Mouse (Mus musculus) kidney, embryonic 14.5 days (tissue): ENCODE measurements around the gene Tuba1a. TPM values are rescaled to one million over a fixed set of nuclear protein-coding genes. Genes with fewer than 3 reads are reported as not detected.
"Not testable (repeated sequence)": the region's sequence is repeated elsewhere in the genome, so short reads cannot be mapped to it uniquely, and the experiment has no call there.

Experiments used
- ATAC-seq: fragments of 200-750 bp; cut with Nextera tagmentation; 2 replicates; pipeline ENCODE4 v1.8.0; 2017; ENCODE audit warnings: moderate number of reproducible peaks, mild to moderate bottlenecking, moderate TSS enrichment, moderate library complexity; ENCODE audit not compliant: low FRiP score, low TSS enrichment
- H3K27ac ChIP-seq: fragments of 300-500 bp; sonication (generic); 2 replicates; pipeline ENCODE4 v1.5.1; 2014; ENCODE audit warnings: low read depth, mild to moderate bottlenecking, low read length, moderate library complexity, mixed read lengths
- H3K27me3 ChIP-seq: fragments of 300-500 bp; sonication (generic); 2 replicates; pipeline ENCODE4 v1.6.1; 2014; ENCODE audit warnings: mild to moderate bottlenecking, low read length; ENCODE audit not compliant: control insufficient read depth, insufficient read depth
- H3K36me3 ChIP-seq: fragments of 300-500 bp; sonication (generic); 2 replicates; pipeline ENCODE4 v1.6.1; 2014; ENCODE audit warnings: low read length, mixed read lengths; ENCODE audit not compliant: control insufficient read depth, insufficient read depth
- H3K4me1 ChIP-seq: fragments of 300-500 bp; sonication (generic); 2 replicates; pipeline ENCODE4 v1.6.1; 2014; ENCODE audit warnings: low read length, mixed read lengths; ENCODE audit not compliant: control insufficient read depth, insufficient read depth
- H3K4me2 ChIP-seq: fragments of 300-500 bp; sonication (generic); replicated peaks from 2 replicates; pipeline ENCODE4 v1.6.1; 2014; ENCODE audit warnings: low read depth, mild to moderate bottlenecking, low read length
- H3K4me3 ChIP-seq: fragments of 300-500 bp; sonication (generic); 2 replicates; pipeline ENCODE4 v1.5.1; 2014; ENCODE audit warnings: mild to moderate bottlenecking, low read length
- H3K9ac ChIP-seq: fragments of 300-500 bp; sonication (generic); 2 replicates; pipeline ENCODE4 v1.6.1; 2014; ENCODE audit warnings: low read depth, mild to moderate bottlenecking, low read length, moderate library complexity
- H3K9me3 ChIP-seq: fragments of 300-500 bp; sonication (generic); 2 replicates; pipeline ENCODE4 v1.6.1; 2016; ENCODE audit warnings: low read length; ENCODE audit not compliant: control insufficient read depth
- WGBS: fragments of 180-500 bp; shearing (Covaris S2); extraction: QIAGEN DNeasy Blood & Tissue Kit; methylation state at CpG from one replicate; pipeline ENCODE4 v1.1.7; 2014; 5-methylcytosine and 5-hydroxymethylcytosine counted together
- polyA plus RNA-seq: library from polyadenylated mRNA; unstranded; fragments of >200 nt; fragmentation: Nextera tagmentation; extraction: Ambion mirVana; gene quantifications from 2 replicates; pipeline ENCODE4 v1.2.1, GENCODE M21; 2014

Gene Tuba1a
- polyA plus RNA-seq, 1 experiment from 2014 or later: 891 TPM

GRCm38 (mm10) chr15:98951122-98952062 lies 2.1 kb downstream of the Tuba1a start:
- H3K27me3 ChIP-seq, H3K9me3 ChIP-seq, ATAC-seq: not testable (repeated sequence)
- Histone ChIP-seq H3K4me3 (peak overlapping the region; percentile 54), H3K36me3 (peaks cover 12% of the 10 kb centered on the region), H3K4me2 (peak overlapping the region; percentile 65), H3K27ac (peak overlapping the region; percentile 18; the same call in 1 of the 2 replicates), H3K4me1 (peaks cover 14% of the 10 kb centered on the region; the same call in 1 of the 2 replicates), H3K9ac (peak overlapping the region; percentile 75)
- WGBS: 91% methylated on average over 11 of the region's 15 CpGs

DNA sequence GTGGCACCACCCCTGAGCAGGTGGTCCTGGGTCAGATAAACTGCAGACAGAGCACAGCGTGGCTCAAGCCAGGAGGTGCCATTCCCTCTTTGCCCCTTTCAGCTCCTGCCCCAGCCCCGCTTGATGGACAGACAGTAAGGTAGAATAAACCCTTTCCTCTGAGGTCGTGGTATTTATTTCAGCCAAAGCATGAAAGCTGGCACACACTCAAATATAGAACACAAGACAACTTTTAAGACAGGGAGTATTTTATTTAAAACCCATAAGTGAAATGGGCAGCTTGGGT lies 4.0 kb downstream of the Tuba1a start:
- Histone ChIP-seq H3K27ac (no peak overlapping the region), H3K36me3 (peaks cover 12% of the 10 kb centered on the region), H3K4me2 (no peak overlapping the region), H3K4me1 (peaks cover 8% of the 10 kb centered on the region; the same call in 1 of the 2 replicates), H3K9me3 (no peaks in the 10 kb centered on the region), H3K27me3 (no peaks in the 10 kb centered on the region), H3K4me3 (no peak overlapping the region), H3K9ac (no peak overlapping the region)
- WGBS: 79% methylated on average over 3 of the region's 3 CpGs
- ATAC-seq: no peak

GRCm38 (mm10) chr15:98948857-98949606 lies 4.5 kb downstream of the Tuba1a start:
- 77% methylated on average over 6 of the region's 6 CpGs for WGBS
- H3K9ac ChIP-seq: no peak overlapping the region
- H3K9me3 ChIP-seq: no peaks in the 10 kb centered on the region
- peaks cover 12% of the 10 kb centered on the region for H3K36me3 ChIP-seq
- H3K27me3 ChIP-seq: no peaks in the 10 kb centered on the region
- no peak overlapping the region for H3K4me3 ChIP-seq
- H3K27ac ChIP-seq: no peak overlapping the region
- ATAC-seq: no peak
- peaks cover 7% of the 10 kb centered on the region; the same call in 1 of the 2 replicates for H3K4me1 ChIP-seq
- H3K4me2 ChIP-seq: no peak overlapping the region

DNA sequence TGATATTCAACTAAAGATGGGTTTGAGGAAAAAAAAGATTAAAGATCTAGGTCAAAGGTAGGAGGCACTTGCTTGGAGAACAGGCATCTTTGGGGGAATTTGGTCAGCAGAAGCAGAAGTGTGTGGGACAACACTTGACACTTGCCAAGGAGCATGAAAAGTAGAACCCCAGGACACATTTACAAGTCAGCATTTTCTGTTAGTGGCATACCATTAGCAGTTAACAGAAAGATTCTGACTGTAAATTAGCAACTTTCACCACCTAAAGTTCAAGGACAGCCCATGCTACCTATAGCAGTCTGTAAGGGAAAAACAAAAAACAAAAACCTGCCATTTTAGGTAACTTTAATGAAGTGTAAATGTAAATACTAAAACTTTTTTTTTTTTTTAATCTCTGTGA lies 5.1 kb downstream of the Tuba1a start:
- no peak for ATAC-seq
- Histone ChIP-seq H3K27ac (no peak overlapping the region), H3K4me1 (peaks cover 7% of the 10 kb centered on the region; the same call in 1 of the 2 replicates), H3K4me2 (no peak overlapping the region), H3K27me3 (no peaks in the 10 kb centered on the region), H3K4me3 (no peak overlapping the region), H3K9me3 (no peaks in the 10 kb centered on the region), H3K36me3 (peaks cover 12% of the 10 kb centered on the region), H3K9ac (no peak overlapping the region)

GRCm38 (mm10) chr15:98947884-98948283 lies 5.6 kb downstream of the Tuba1a start:
- 62% methylated on average over 3 of the region's 3 CpGs for WGBS
- no peak for ATAC-seq

GRCm38 (mm10) chr15:98943133-98943532 lies 10.4 kb downstream of the Tuba1a start:
- WGBS: 71% methylated on average over 4 of the region's 4 CpGs
- Histone ChIP-seq H3K4me2 (no peak overlapping the region), H3K27me3 (no peaks in the 10 kb centered on the region), H3K9me3 (no peaks in the 10 kb centered on the region), H3K4me1 (no peaks in the 10 kb centered on the region), H3K4me3 (no peak overlapping the region), H3K9ac (no peak overlapping the region), H3K27ac (no peak overlapping the region), H3K36me3 (no peaks in the 10 kb centered on the region)
- no peak; the same call in 1 of the 2 replicates for ATAC-seq

More at GRCm38 (mm10) chr15:98947884-98948283, 5.6 kb downstream of the Tuba1a start:
- H3K9ac ChIP-seq: no peak overlapping the region
- H3K36me3 ChIP-seq: peaks cover 12% of the 10 kb centered on the region
- no peaks in the 10 kb centered on the region for H3K27me3 ChIP-seq
- H3K4me2 ChIP-seq: no peak overlapping the region
- H3K4me1 ChIP-seq: peaks cover 7% of the 10 kb centered on the region; the same call in 1 of the 2 replicates
- H3K4me3 ChIP-seq: no peak overlapping the region
- H3K9me3 ChIP-seq: no peaks in the 10 kb centered on the region
- no peak overlapping the region for H3K27ac ChIP-seq

DNA sequence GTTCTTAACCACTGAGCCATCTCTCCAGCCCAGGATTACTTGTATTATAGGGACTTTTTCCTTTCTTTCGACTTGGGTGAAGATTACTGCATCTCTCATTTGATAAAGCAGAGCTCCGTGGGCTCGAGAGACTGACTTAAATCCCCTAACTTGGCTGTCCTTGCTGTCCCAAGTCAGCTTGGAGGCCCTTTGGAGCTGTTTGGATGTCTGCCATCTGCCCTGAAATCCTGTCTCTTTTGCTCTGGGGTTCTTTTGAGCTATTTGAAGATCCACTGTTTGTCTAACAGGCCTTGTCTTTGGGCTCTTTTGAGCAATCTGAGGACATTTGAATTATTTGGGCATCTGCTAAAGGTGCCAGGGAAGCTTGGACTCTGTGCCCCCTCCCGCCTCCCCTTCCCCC lies 11.4 kb downstream of the Tuba1a start:
- Histone ChIP-seq H3K4me3 (no peak overlapping the region), H3K4me1 (no peaks in the 10 kb centered on the region), H3K27ac (no peak overlapping the region), H3K9ac (no peak overlapping the region), H3K4me2 (no peak overlapping the region), H3K36me3 (no peaks in the 10 kb centered on the region), H3K27me3 (no peaks in the 10 kb centered on the region), H3K9me3 (no peaks in the 10 kb centered on the region)
- ATAC-seq: no peak
- 89% methylated on average over 4 of the region's 4 CpGs for WGBS

GRCm38 (mm10) chr15:98941539-98941938 lies 12.0 kb downstream of the Tuba1a start:
- no peak overlapping the region for H3K4me2 ChIP-seq
- no peak for ATAC-seq
- 73% methylated on average over 2 of the region's 2 CpGs for WGBS
- H3K27me3 ChIP-seq: no peaks in the 10 kb centered on the region
- no peak overlapping the region for H3K4me3 ChIP-seq
- no peak overlapping the region for H3K27ac ChIP-seq
- no peak overlapping the region for H3K9ac ChIP-seq
- no peaks in the 10 kb centered on the region for H3K4me1 ChIP-seq
- H3K36me3 ChIP-seq: no peaks in the 10 kb centered on the region
- no peaks in the 10 kb centered on the region for H3K9me3 ChIP-seq

DNA sequence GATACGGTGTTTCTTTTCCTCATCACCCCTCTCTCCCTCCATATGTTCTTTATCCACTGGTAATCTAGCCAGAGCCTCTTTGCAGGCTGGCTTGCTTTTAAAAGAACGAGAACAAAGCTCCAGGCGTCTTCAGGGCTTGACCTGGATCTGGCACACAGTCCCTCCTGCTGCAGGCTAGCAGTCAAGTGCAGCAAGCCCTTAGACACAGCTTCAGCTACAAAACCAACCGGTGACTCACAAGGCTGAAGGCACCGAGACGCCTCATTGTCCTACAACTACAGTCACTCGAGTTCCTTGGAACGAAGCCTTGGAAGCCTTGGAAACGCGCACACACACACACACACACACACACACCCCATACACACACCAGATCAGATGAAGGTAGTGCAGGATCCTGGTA lies 12.7 kb downstream of the Tuba1a start:
- 80% methylated on average over 10 of the region's 10 CpGs for WGBS
- Histone ChIP-seq H3K27ac (no peak overlapping the region), H3K9ac (no peak overlapping the region), H3K27me3 (no peaks in the 10 kb centered on the region), H3K4me3 (no peak overlapping the region), H3K4me1 (peaks cover 3% of the 10 kb centered on the region), H3K9me3 (no peaks in the 10 kb centered on the region), H3K4me2 (no peak overlapping the region), H3K36me3 (no peaks in the 10 kb centered on the region)
- no peak for ATAC-seq
